Mouse (Mus musculus) c-Kit-positive CD71-positive TER-119-positive erythroid progenitor cells, embryonic 14.5 days (primary cell): ENCODE measurements around the gene Dpysl5.

Experiments used
- DNase-seq: peaks from one replicate; pipeline ENCODE4 v3.0.0-alpha.2; 2013; ENCODE audit warnings: low spot score

Dpysl5 gene

DNA sequence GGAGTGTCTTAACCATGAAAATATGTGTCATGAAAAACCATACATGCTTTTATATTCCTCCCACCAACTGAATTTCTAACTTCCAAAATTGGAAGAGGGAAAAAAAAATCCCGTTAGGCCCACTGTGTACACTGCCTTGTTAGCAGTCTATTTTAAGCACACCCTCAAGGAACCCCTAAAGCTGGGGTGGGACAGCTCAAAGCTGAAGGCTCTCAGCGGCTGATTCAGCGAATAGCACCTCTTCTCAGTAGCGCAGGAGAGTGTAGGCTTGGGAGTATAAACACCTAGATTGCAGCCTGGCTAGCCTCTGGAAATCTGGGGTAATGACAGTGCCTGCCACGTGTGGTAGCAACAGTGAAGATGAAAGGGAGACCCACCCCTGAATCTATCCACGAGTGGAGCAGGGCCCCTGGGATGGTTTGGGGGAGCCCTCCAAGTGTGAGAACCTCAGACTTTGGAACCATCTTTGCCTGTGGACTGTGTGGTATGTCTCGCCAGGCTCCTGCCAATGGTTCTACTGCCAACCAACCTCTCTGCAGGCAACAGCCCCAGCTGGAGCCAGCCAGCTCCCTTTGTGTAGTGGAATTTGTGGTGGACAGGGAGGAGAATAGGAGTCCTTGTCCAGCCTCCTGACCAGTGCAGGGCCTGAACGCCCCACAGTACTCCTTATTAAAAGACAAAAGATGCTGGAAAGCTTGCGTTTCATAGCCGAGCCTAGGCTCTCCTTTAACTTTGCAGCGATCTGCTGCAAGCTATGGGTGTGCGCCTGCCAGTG lies 54.4 kb downstream of the Dpysl5 start:
- DNase-seq, result no peak

- no peak for DNase-seq
Measured at GRCm38 (mm10) chr5:30768082-30768481, 56.7 kb downstream of the Dpysl5 start.

DNA sequence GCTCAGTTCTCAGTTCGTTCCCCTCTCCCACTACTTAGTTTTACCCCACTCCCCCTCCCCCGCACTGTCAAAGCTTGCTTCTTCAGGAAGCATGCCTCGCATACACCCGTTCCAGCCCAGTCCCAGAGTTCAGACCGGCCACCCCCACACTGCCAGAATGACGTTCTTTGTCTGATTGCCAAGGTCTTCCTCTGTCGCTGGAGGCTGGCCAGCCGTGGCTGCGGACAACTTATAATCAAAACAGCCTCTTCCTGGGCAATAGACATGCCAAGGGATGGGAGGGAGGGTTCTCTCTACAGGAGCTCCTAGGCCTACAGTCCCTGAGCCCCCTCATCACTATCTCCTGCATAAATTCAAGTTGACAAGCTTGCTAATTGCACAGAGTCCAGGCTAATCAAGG lies 57.2 kb downstream of the Dpysl5 start:
- DNase-seq, result no peak

GRCm38 (mm10) chr5:30769075-30769474 lies 57.7 kb downstream of the Dpysl5 start:
- no peak for DNase-seq

GRCm38 (mm10) chr5:30774601-30775371 lies 63.4 kb downstream of the Dpysl5 start:
- peak; percentile 30 for DNase-seq

DNA sequence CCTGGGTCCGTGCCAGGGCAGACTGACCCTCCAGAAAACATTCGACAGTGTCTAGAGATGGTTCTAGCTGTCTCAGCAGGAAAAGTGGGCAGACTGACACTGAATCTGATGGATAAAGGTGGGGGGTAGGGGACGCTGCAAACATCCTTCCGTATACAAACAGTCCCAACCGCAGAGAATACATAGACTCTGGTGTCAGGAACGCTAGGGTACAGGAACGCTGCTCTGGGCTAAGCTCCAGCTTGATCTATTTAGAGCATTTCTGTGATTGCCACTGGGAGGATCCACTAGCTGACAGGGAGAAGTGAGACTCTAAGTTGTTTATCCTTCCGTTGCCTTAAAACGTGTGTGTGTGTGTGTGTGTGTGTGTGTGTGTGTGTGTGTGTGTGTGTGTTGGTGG lies 69.3 kb downstream of the Dpysl5 start:
- DNase-seq, result no peak

GRCm38 (mm10) chr5:30781147-30781546 lies 69.8 kb downstream of the Dpysl5 start:
- DNase-seq, result no peak

GRCm38 (mm10) chr5:30787381-30787780 lies 76.0 kb downstream of the Dpysl5 start:
- no peak for DNase-seq

DNA sequence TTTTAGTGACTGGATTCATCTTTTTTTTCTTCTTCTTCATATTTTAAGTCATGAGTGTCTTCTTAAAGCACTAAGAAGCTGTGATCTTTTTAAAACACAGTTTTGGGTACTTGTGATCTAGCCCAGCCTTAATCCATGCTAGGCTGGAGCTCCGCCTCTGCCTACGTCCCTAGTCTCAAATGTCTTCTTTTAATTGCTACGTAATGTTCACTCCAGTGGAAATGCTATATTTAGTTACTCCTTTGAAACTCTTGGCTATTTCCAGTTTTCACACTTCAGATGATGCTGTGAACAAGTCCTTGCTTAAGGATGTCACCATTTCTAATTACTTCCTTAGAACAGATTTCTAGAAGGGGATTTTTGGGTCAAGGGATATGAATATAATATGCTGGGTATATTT lies 78.7 kb downstream of the Dpysl5 start:
- DNase-seq, result no peak

GRCm38 (mm10) chr5:30796125-30796524 lies 84.8 kb downstream of the Dpysl5 start:
- peak; percentile 64 for DNase-seq

GRCm38 (mm10) chr5:30797482-30797881 lies 86.1 kb downstream of the Dpysl5 start:
- DNase-seq, result peak; percentile 76

DNA sequence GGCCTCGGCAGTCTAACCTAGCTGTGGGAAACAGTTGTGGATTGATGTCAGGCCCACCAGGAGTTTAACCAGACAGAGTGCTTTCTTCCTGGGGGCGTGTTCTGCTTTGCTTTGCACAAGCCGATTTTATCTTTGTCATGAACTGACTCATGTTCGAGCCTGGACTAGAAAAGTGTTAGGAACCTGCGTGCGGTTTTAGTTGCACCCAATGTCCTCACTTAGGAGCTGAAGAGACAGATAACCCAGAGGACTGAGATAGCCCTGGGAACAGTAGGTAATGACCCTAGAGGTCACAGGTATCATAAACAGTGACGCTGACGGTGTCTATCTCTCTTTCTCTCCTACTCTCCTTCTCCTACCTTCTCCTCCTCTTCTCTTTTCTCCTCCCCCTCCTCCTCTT lies 86.6 kb downstream of the Dpysl5 start:
- DNase-seq, result no peak

DNA sequence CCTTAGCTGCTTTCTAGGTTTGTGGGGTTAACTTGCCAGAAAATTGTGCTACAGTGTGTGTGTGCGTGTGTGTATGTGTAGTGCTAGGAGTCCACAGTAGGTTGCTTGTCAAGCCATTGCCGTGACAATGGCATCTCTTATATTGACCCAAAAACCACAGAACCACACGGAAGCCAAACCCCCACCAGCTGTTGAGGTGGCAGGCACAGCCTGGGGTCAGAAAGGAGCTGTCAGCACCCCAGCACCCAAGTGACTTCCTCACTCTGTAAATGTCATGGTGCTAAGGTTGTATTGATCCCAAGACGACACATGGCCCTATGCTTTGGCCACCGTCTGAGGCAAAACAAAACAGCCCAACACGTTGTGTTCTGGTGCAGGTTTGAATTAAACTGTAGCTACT lies 87.6 kb downstream of the Dpysl5 start:
- DNase-seq, result no peak

GRCm38 (mm10) chr5:30802724-30803467 lies 91.5 kb downstream of the Dpysl5 start:
- DNase-seq, result no peak

GRCm38 (mm10) chr5:30806106-30806505 lies 94.7 kb downstream of the Dpysl5 start:
- DNase-seq, result peak; percentile 78

GRCm38 (mm10) chr5:30814424-30815119 lies 103.2 kb downstream of the Dpysl5 start, which contains the start of gene Mapre3:
Gene Mapre3, plus strand, starts transcription at chr5:30814641.
- peak; percentile 23 for DNase-seq

DNA sequence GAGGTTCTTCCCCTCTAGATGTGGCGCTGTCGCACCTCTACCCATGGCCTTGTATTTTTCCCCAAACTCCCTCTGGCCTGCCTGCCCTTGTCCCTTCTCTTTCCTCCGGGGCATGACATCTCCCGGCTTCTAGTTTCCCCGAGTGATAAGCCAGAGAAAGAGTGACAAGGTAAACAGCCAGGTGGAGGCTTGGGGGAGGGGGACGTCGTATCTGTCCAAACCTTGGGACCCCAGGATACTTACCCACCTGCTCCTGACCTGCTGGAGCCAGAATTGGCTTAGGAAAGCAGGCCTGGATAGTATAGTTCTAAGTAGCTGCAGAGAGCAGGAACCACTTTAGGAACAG lies 103.7 kb downstream of the Dpysl5 start:
- DNase-seq, result no peak

DNA sequence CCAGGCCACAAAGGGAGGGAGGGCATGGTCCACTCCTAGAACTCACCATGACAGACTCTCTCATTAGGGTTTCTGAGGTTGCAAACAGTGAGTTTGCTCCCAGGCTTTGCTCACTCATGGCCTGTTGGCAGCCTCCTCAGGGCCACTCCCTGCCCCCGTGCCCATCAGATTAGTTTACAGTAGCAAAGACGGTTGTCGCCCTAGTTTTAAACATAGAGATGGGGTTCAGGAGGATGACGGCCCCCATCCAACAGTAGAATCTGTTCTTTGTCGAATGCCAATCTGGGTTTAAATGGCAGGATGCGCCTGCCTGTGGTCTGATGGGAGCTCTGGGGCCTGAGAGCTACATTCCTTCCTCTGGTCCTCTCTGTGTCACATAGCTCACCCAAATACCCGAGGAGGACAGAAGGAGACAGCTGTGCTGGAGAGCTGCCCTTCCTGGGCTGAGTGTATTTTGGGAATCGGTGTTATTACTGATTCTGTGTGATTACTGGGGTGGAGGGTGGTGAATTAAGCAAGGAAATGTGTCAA lies 105.0 kb downstream of the Dpysl5 start:
- DNase-seq, result no peak

- no peak for DNase-seq
Measured at GRCm38 (mm10) chr5:30818758-30819309, 107.5 kb downstream of the Dpysl5 start.

DNA sequence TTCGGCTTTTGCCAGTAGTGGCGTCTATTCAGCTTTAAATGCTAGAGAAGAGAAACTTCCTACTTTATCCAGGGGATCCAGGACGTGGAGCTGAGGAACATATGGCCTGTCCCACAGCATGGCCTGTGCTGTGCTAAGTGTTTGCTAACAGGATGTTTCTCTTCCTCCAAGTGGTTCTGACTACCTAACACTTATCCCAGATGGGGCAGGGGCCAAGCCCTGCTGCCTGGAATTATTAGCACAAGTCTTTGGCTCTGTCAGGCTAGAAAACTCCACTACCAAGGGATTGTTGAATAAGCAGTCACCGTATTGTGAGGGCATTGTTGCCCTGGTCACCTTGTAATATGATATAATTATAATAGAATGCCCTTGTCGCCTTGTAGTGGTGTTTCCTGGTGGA lies 111.3 kb downstream of the Dpysl5 start:
- no peak for DNase-seq

GRCm38 (mm10) chr5:30823091-30823490 lies 111.7 kb downstream of the Dpysl5 start:
- no peak for DNase-seq
